Mouse (Mus musculus) heart, embryonic 15.5 days (tissue): Measurements from ENCODE around the gene Ptprt. TPM values are rescaled to one million over a fixed set of nuclear protein-coding genes. Genes with fewer than 3 reads are reported as not detected.

Experiments
- ATAC-seq: fragments of 200-750 bp; cut with Nextera tagmentation; replicated peaks from 2 replicates; pipeline ENCODE4 v1.8.0; 2017; ENCODE audit warnings: low read depth, moderate TSS enrichment; ENCODE audit not compliant: insufficient number of reproducible peaks, insufficient read depth, low FRiP score
- H3K27ac ChIP-seq: fragments of 300-500 bp; sonication (generic); 2 replicates; pipeline ENCODE4 v1.5.1; 2015; ENCODE audit warnings: mild to moderate bottlenecking, inconsistent platforms
- H3K27me3 ChIP-seq: fragments of 300-500 bp; sonication (generic); 2 replicates; pipeline ENCODE4 v1.6.1; 2015; ENCODE audit warnings: inconsistent platforms
- H3K36me3 ChIP-seq: fragments of 300-500 bp; sonication (generic); 2 replicates; pipeline ENCODE4 v1.6.1; 2015; ENCODE audit warnings: mild to moderate bottlenecking, inconsistent platforms
- H3K4me1 ChIP-seq: fragments of 300-500 bp; sonication (generic); replicated peaks from 2 replicates; pipeline ENCODE4 v1.6.1; 2015; ENCODE audit warnings: inconsistent platforms
- H3K4me2 ChIP-seq: fragments of 300-500 bp; sonication (generic); 2 replicates; pipeline ENCODE4 v1.6.1; 2015; ENCODE audit warnings: inconsistent platforms, mild to moderate bottlenecking, moderate library complexity
- H3K4me3 ChIP-seq: fragments of 300-500 bp; sonication (generic); 2 replicates; pipeline ENCODE4 v1.5.1; 2015; ENCODE audit warnings: mild to moderate bottlenecking, inconsistent platforms
- H3K9ac ChIP-seq: fragments of 300-500 bp; sonication (generic); 2 replicates; pipeline ENCODE4 v1.6.1; 2015; ENCODE audit warnings: mild to moderate bottlenecking, inconsistent platforms
- H3K9me3 ChIP-seq: fragments of 300-500 bp; sonication (generic); replicated peaks from 2 replicates; pipeline ENCODE4 v1.6.1; 2016; ENCODE audit warnings: inconsistent platforms
- WGBS: fragments of 180-500 bp; shearing (Covaris S2); methylation state at CpG from one replicate; pipeline ENCODE4 v1.1.7; 2015; ENCODE audit warnings: mixed read lengths; 5-methylcytosine and 5-hydroxymethylcytosine counted together
- polyA plus RNA-seq: library from polyadenylated mRNA; unstranded; fragments of >200 nt; fragmentation: Nextera tagmentation; extraction: Ambion mirVana; gene quantifications from 2 replicates; pipeline ENCODE4 v1.2.1, GENCODE M21; 2015

Ptprt gene
- polyA plus RNA-seq, 1 experiment from 2014 or later, result 0.13 TPM

DNA sequence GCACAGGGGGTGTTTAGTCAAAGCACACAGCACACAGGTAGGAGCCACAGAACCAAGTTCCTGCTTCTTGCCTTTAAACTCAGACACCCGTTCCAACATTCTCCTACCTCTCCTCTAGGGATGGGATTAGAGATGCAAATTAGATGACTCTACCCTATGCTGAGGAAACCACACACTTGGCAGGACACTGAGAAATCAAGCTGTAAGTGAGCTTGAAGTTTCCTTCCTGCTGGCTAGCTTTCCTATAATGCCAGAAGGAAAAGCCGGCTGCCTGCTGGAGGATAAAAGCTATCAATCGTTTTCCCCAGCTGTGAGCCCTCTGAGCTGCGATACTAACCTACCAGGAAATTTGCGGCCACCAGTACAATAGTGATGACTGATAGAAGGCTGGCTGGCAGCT, 999.0 kb downstream of the Ptprt start:
- H3K27me3 ChIP-seq, result no peaks in the 10 kb centered on the region
- ATAC-seq, result no peak
- H3K4me2 ChIP-seq, result no peak overlapping the region
- no peaks in the 10 kb centered on the region for H3K4me1 ChIP-seq
- no peak overlapping the region for H3K4me3 ChIP-seq
- 21% methylated on average over 5 of the region's 5 CpGs for WGBS
- no peak overlapping the region for H3K27ac ChIP-seq
- no peak overlapping the region for H3K9ac ChIP-seq
- no peaks in the 10 kb centered on the region for H3K9me3 ChIP-seq
- H3K36me3 ChIP-seq, result no peaks in the 10 kb centered on the region

DNA sequence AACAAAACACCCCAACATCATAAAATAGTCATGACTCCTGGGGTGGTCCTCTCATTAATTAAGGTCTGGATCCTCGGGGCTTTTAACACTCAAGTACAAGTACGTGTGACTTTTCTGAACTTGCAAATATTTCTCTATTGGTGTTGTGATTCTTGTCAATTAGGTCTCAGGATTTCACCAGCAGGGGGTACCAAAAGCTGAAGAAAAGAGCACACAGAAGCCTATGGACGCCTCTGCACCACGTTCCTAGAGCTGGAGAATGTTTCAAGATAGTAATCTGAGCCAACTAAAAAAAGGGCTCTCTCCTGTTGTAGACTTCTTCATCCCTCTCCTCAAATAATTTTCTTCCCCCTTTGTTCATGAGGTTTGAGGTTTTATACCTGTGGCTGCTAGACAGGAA, 1000.1 kb downstream of the Ptprt start:
- no peaks in the 10 kb centered on the region for H3K36me3 ChIP-seq
- no peak overlapping the region for H3K4me2 ChIP-seq
- ATAC-seq, result no peak
- 17% methylated on average over 4 of the region's 4 CpGs for WGBS
- no peaks in the 10 kb centered on the region for H3K4me1 ChIP-seq
- no peak overlapping the region for H3K4me3 ChIP-seq
- H3K9me3 ChIP-seq, result no peaks in the 10 kb centered on the region
- no peaks in the 10 kb centered on the region for H3K27me3 ChIP-seq
- H3K9ac ChIP-seq, result no peak overlapping the region
- no peak overlapping the region for H3K27ac ChIP-seq

DNA sequence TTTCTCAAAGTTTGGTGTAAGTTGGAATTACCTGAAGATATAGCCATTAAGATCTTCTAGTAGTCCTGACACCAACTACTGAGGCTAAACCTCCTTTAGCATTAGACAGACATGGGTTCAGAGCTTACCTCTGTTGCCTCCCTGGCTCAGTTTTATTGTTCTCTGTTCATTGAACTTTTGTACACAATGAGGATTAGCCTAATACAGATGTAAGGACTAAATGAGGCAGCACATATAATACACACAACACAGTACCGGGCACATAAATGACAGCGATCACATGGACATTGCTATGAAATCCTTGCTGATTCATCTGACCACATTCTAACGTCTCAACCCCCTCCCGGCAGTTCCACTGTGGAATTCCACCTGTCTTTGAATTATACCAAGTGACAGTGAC, 1003.9 kb downstream of the Ptprt start:
- H3K4me2 ChIP-seq, result no peak overlapping the region
- H3K36me3 ChIP-seq, result no peaks in the 10 kb centered on the region
- no peaks in the 10 kb centered on the region for H3K27me3 ChIP-seq
- H3K27ac ChIP-seq, result no peak overlapping the region
- ATAC-seq, result no peak
- H3K9me3 ChIP-seq, result no peaks in the 10 kb centered on the region
- no peaks in the 10 kb centered on the region for H3K4me1 ChIP-seq
- H3K4me3 ChIP-seq, result no peak overlapping the region
- no peak overlapping the region for H3K9ac ChIP-seq
- WGBS, result 88% methylated on average over 4 of the region's 4 CpGs

DNA sequence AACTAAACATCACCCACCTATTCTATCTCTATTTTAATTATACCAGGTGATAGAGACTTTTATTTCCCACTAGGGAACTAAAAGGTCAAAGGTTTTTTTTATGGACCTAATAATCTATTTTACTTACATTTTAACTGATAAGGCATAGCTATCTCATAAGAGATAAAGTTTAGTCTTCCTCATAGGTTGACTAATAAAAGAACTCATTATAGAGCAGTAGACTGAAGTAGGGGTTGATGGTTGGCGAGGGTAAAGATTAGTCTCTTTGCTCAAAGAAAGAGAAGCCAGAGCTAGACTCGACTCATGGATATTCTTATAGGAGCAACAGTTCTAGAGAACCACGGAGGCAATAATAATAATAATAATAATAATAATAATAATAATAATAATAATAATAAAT, 1004.3 kb downstream of the Ptprt start:
- no peak overlapping the region for H3K4me3 ChIP-seq
- H3K27me3 ChIP-seq, result no peaks in the 10 kb centered on the region
- H3K9me3 ChIP-seq, result no peaks in the 10 kb centered on the region
- no peaks in the 10 kb centered on the region for H3K4me1 ChIP-seq
- H3K36me3 ChIP-seq, result no peaks in the 10 kb centered on the region
- H3K9ac ChIP-seq, result no peak overlapping the region
- no peak for ATAC-seq
- H3K27ac ChIP-seq, result no peak overlapping the region
- H3K4me2 ChIP-seq, result no peak overlapping the region
- 77% methylated on average over 3 of the region's 3 CpGs for WGBS

DNA sequence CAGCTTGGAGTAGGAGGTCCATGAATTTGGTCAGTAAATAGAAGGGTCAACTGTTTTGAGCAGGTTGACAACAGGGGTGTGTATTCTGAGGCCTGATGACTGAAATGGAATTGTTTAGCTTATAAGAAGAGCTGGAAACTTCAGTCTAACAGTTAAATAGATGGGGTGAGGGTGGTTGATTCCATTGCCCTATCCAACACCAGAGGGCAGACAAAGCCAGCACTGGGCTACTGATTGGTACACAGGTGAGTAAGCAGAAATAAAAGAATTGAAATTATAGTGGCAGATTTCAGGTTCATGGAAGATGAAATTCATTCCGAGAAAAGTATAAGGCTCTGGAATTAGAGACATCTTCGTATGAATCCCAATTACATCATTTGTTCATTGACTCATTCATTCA, 1020.1 kb downstream of the Ptprt start:
- H3K9me3 ChIP-seq, result no peaks in the 10 kb centered on the region
- H3K27ac ChIP-seq, result no peak overlapping the region
- H3K4me3 ChIP-seq, result no peak overlapping the region
- H3K36me3 ChIP-seq, result no peaks in the 10 kb centered on the region
- WGBS, result 84% methylated on average over 2 of the region's 2 CpGs
- H3K4me2 ChIP-seq, result no peak overlapping the region
- no peaks in the 10 kb centered on the region for H3K4me1 ChIP-seq
- no peaks in the 10 kb centered on the region for H3K27me3 ChIP-seq
- H3K9ac ChIP-seq, result no peak overlapping the region
- ATAC-seq, result no peak

DNA sequence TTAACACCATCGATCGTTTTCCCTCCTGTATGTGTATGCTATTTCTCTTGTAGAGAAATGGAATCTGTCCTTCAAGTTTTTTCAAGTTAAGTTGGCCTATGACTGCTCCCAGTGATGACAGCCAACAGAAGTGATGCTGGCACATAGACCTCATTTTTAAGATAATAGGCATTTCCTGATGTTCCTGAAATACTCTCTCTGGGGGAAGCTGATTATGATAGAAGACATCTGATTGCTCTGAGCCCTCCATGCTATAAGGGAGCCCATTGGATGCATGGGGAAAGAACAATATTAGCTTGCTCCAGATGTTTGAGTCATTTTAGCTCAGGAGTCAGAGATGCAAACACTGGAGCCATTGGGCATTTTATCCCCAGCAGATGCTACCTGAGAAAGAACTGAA, 1026.9 kb downstream of the Ptprt start:
- Histone ChIP-seq H3K27ac (no peak overlapping the region), H3K27me3 (no peaks in the 10 kb centered on the region), H3K4me1 (no peaks in the 10 kb centered on the region), H3K4me3 (no peak overlapping the region), H3K9me3 (no peaks in the 10 kb centered on the region), H3K36me3 (no peaks in the 10 kb centered on the region), H3K9ac (no peak overlapping the region), H3K4me2 (no peak overlapping the region)
- ATAC-seq, result no peak
- 70% methylated on average over 2 of the region's 2 CpGs for WGBS

DNA sequence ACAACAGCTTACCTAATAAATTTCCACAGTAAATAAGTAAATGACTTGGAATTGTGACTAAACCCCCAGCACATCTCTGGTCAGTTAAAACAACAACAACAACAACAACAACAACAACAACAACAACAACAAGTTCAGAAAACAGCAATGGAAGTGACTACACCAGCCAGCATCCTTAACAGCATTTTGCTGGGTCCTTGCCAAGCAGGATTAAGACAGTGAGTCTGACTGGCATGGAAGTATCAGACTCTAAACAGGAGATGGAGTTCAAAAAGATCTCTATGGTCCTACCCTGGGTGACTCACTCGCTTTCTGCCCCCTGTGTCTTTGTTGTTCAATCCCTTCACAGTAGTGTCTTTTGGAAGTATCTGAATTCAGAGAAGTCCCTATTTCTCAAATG, 1035.1 kb downstream of the Ptprt start:
- no peak overlapping the region for H3K27ac ChIP-seq
- no peak overlapping the region for H3K4me3 ChIP-seq
- no peaks in the 10 kb centered on the region for H3K36me3 ChIP-seq
- no peak for ATAC-seq
- H3K9me3 ChIP-seq, result no peaks in the 10 kb centered on the region
- no peaks in the 10 kb centered on the region for H3K4me1 ChIP-seq
- no peak overlapping the region for H3K4me2 ChIP-seq
- H3K27me3 ChIP-seq, result no peaks in the 10 kb centered on the region
- WGBS, result 50% methylated on average over 1 of the region's 1 CpGs
- no peak overlapping the region for H3K9ac ChIP-seq

DNA sequence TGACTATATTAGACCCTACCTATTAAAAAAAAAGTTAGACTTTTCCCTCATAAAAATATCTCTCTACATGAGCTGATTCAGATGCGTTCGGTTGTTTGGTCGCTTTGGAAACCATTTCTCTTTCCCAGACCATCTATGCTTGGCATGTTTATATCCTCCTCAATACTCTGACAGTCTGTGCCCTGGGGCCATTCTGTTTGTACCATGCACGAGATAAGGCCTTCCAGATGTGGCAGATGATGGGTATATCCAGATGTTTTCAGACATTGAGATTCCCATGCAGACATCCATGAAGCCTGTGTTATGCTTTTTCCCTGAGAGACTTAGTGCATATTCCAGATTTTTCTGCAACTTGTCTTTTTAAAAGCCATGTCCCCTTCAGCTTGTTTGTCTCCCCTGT, 1052.5 kb downstream of the Ptprt start:
- WGBS, result 76% methylated on average over 4 of the region's 4 CpGs
- no peaks in the 10 kb centered on the region for H3K27me3 ChIP-seq
- H3K4me2 ChIP-seq, result no peak overlapping the region
- H3K36me3 ChIP-seq, result no peaks in the 10 kb centered on the region
- no peak overlapping the region for H3K4me3 ChIP-seq
- ATAC-seq, result no peak
- H3K4me1 ChIP-seq, result no peaks in the 10 kb centered on the region
- H3K9ac ChIP-seq, result no peak overlapping the region
- H3K9me3 ChIP-seq, result no peaks in the 10 kb centered on the region
- H3K27ac ChIP-seq, result no peak overlapping the region

DNA sequence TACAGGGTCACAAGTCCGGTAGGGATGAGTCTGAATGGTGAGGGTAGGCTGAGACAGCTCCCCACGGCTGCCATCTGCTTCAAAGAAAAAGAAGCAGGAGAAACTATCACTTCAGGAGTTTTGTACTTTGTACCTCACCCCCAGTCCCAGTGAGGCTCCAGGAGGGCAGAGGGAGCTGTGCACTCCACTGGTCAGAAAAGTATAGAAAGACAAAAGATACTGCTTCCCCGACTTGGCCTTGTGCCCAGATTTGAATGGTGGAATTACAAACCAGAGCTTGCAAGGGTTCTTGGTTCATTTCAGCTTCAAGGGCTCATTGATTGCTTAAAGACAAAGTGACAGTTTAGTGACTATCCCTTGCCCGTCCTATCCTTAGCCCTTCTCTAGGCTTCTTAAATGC, 1053.6 kb downstream of the Ptprt start:
- WGBS, result 55% methylated on average over 4 of the region's 4 CpGs
- no peak for ATAC-seq

DNA sequence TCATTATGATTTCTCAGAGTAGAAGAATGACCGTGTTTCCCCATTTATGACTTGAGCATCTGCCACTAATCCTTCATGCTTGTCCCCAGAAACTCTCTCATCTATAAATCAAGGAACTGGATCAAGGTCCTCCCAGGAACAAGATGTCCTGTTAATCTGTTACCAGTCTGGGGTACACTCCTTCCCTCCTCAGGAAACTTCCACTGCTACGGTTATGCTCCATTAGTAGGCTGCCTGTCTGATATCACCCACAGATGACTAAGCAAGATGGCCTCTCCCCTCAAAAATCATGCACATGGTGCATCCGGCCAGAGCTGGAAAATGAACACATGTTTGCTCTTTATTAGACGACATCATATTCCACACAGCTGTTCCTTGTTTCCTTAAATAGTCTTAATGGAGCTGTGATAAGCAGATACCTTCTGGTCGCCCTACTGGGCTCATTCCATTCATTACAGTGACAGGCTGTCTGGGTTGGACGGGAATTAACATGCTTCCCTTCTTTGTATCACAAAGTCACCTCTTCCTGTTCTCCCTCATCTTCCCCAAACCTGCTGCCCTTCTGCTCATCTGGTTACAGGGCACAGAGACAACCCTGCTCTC, 1060.6 kb downstream of the Ptprt start:
- Histone ChIP-seq H3K4me2 (no peak overlapping the region), H3K9ac (no peak overlapping the region), H3K27ac (no peak overlapping the region), H3K9me3 (no peaks in the 10 kb centered on the region), H3K4me1 (no peaks in the 10 kb centered on the region), H3K27me3 (no peaks in the 10 kb centered on the region), H3K36me3 (no peaks in the 10 kb centered on the region), H3K4me3 (no peak overlapping the region)
- no peak for ATAC-seq
- WGBS, result 31% methylated on average over 6 of the region's 6 CpGs

More for the DNA sequence above, 1053.6 kb downstream of the Ptprt start:
- Histone ChIP-seq H3K4me2 (no peak overlapping the region), H3K9ac (no peak overlapping the region), H3K4me3 (no peak overlapping the region), H3K27ac (no peak overlapping the region), H3K4me1 (no peaks in the 10 kb centered on the region), H3K27me3 (no peaks in the 10 kb centered on the region), H3K9me3 (no peaks in the 10 kb centered on the region), H3K36me3 (no peaks in the 10 kb centered on the region)

DNA sequence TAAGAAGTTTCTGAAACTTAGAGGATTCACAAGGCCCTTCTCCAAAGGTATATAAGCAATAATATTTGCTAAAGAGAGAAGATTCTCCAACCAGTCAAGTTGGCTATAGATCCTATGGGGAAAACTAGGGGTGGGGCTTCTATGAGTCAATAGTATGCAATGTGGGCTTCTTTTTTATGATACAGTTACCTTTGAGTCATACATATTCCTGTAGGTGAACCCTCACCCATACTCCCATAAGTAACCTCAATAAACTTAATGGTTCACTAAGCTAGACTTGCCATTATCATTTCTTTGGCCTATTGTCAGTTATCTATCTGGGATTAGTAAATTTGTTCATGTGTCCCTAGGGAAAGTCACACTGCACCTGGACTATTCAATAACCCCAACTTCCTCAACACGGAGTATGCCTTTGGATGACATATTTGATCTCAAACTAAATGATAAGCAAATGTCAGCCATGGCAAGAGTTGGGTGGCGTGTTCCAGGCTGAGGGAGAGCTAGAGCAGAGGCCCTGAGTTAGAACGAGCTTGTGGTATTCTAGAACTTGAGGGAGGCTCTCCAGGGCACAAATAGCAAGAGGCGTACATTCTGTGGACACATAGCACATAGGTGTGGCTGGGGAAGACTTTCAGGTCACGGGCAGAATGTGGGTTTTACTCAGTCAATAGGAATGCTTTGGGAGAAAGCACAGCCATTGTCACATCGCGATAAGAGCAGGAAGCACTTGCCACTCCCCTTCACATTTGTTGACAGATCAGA, 1067.4 kb downstream of the Ptprt start:
- Histone ChIP-seq H3K27ac (no peak overlapping the region), H3K4me2 (no peak overlapping the region), H3K9ac (no peak overlapping the region), H3K27me3 (no peaks in the 10 kb centered on the region), H3K4me1 (no peaks in the 10 kb centered on the region), H3K36me3 (no peaks in the 10 kb centered on the region), H3K9me3 (no peaks in the 10 kb centered on the region), H3K4me3 (no peak overlapping the region)
- 71% methylated on average over 7 of the region's 7 CpGs for whole genome bisulfite sequencing
- ATAC-seq, result no peak

DNA sequence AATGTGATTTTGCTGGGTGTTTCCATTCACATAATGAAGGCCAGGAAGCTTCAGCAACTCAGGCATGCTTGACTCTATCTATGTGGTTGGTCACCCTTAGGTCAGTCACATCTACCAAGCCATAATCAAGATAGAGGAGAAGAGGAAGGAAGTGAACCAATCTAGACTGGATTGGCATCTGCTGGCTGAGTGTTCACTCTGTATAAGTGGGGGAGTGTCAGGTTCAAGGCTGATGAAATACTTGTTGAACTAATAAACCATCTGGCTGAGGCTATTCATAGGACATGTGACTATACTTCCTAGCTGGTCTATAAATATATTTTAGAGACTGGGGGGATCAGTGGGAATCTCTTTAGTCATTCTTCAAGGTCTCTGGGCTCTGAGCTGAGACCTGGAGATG, 1086.5 kb downstream of the Ptprt start:
- Histone ChIP-seq H3K9me3 (no peaks in the 10 kb centered on the region), H3K4me2 (no peak overlapping the region), H3K4me1 (no peaks in the 10 kb centered on the region), H3K27ac (no peak overlapping the region), H3K4me3 (no peak overlapping the region), H3K9ac (no peak overlapping the region), H3K36me3 (no peaks in the 10 kb centered on the region), H3K27me3 (no peaks in the 10 kb centered on the region)
- no peak for ATAC-seq
